Mouse (Mus musculus) embryonic fibroblast, embryonic 13.5 days (primary cell): ENCODE measurements around the gene Gm21969.

ENCODE experiments used
- CTCF ChIP-seq: IDR thresholded peaks from 2 replicates; pipeline ENCODE4 v1.5.1; 2011; ENCODE audit warnings: mild to moderate bottlenecking, control low read depth, low read length, moderate library complexity, borderline replicate concordance; ENCODE audit not compliant: insufficient read depth
- POLR2A ChIP-seq: IDR thresholded peaks from 2 replicates; pipeline ENCODE4 v1.6.1; 2011; ENCODE audit warnings: low read depth, mild to moderate bottlenecking, control low read depth, low read length, moderate library complexity

DNA sequence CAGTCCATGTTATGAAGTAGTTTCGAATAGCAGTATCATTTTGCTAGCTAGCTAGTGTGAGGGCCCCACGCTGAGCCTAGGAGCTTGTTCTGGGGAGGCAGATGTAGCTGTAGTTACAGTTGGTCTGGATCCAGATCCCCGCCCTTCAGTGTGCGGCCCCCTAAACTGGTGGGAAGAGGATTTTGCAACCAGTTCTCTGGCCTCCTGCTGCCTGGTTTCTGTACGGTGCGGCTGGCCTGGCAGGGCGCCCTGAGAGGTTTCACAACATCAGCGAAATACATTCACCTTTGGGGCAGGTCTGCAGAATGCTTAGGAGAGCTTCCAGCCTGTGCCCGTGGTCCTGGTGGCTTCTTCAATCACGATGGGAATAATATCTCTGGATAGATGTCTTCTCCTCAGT, 21.7 kb downstream of the Gm21969 start:
- TF ChIP-seq CTCF (no peak), POLR2A (no peak)
